Mouse (Mus musculus) liver, embryonic 14.5 days (tissue): ENCODE measurements around the gene Ttll3. TPM values are rescaled to one million over a fixed set of nuclear protein-coding genes. Genes with fewer than 3 reads are reported as not detected.
A peak's percentile ranks its signal among the peaks of the same experiment; 100 is the strongest.

Source experiments
- ATAC-seq: fragments of 200-750 bp; cut with Nextera tagmentation; 2 replicates; pipeline ENCODE4 v1.8.0; 2017; ENCODE audit warnings: moderate number of reproducible peaks, mild to moderate bottlenecking, moderate library complexity; ENCODE audit not compliant: insufficient read depth
- DNase-seq, 3 experiments: peaks; one replicate each; pipeline ENCODE4 v3.0.0-alpha.2; 2012 to 2013; ENCODE audit warnings: low read depth in 3 of 3, low spot score in 3 of 3
- H3K27ac ChIP-seq: fragments of 300-500 bp; sonication (generic); 2 replicates; pipeline ENCODE4 v1.5.1; 2014; ENCODE audit warnings: moderate library complexity, mild to moderate bottlenecking, control low read depth, inconsistent platforms
- H3K27me3 ChIP-seq: fragments of 300-500 bp; sonication (generic); 2 replicates; pipeline ENCODE4 v1.6.1; 2014; ENCODE audit warnings: mild to moderate bottlenecking, low read length, moderate library complexity; ENCODE audit not compliant: control insufficient read depth, insufficient read depth
- H3K36me3 ChIP-seq: fragments of 300-500 bp; sonication (generic); replicated peaks from 2 replicates; pipeline ENCODE4 v1.6.1; 2014; ENCODE audit warnings: low read depth; ENCODE audit not compliant: control insufficient read depth, insufficient read depth
- H3K4me1 ChIP-seq, 2 experiments: fragments of 200-500 bp in 1 of 2; fragments of 300-500 bp in 1 of 2; sonication (generic) in 1 of 2; replicated peaks; 2 replicates each; pipeline ENCODE4 v1.6.1; 2012 to 2014; ENCODE audit warnings: antibody characterized with exemption in 1 of 2, inconsistent platforms in 1 of 2, low read length in 1 of 2; ENCODE audit not compliant: control insufficient read depth in 2 of 2, insufficient read depth in 2 of 2
- H3K4me2 ChIP-seq: fragments of 300-500 bp; sonication (generic); 2 replicates; pipeline ENCODE4 v1.6.1; 2014; ENCODE audit warnings: low read depth, mild to moderate bottlenecking, control low read depth, moderate library complexity
- H3K4me3 ChIP-seq, 2 experiments: fragments of 200-500 bp in 1 of 2; fragments of 300-500 bp in 1 of 2; sonication (generic) in 1 of 2; 2 replicates each; pipeline ENCODE4 v1.5.1; 2012 to 2014; ENCODE audit warnings: low read depth in 2 of 2, low read length in 2 of 2, mild to moderate bottlenecking in 2 of 2, control low read depth in 1 of 2, inconsistent platforms in 1 of 2, moderate library complexity in 1 of 2; ENCODE audit not compliant: insufficient read depth in 1 of 2
- H3K9ac ChIP-seq: fragments of 300-500 bp; sonication (generic); replicated peaks from 2 replicates; pipeline ENCODE4 v1.6.1; 2014; ENCODE audit warnings: mild to moderate bottlenecking, control low read depth, moderate library complexity
- H3K9me3 ChIP-seq: fragments of 300-500 bp; sonication (generic); 2 replicates; pipeline ENCODE4 v1.6.1; 2016; ENCODE audit warnings: low read length, mixed read lengths; ENCODE audit not compliant: control insufficient read depth
- CTCF ChIP-seq: IDR thresholded peaks from 2 replicates; pipeline ENCODE4 v1.5.1; 2016; ENCODE audit warnings: antibody characterized with exemption, low read depth, control low read depth
- EP300 ChIP-seq: IDR thresholded peaks from 2 replicates; pipeline ENCODE4 v1.6.1; 2016; ENCODE audit warnings: antibody characterized with exemption, low read depth
- WGBS: fragments of 180-500 bp; shearing (Covaris S2); extraction: QIAGEN DNeasy Blood & Tissue Kit; methylation state at CpG from one replicate; pipeline ENCODE4 v1.1.7; 2014; ENCODE audit not compliant: insufficient replicate concordance; 5-methylcytosine and 5-hydroxymethylcytosine counted together
- polyA plus RNA-seq, 2 experiments: library from polyadenylated mRNA; depleted of rRNA in 1 of 2; stranded (reverse) in 1 of 2; unstranded in 1 of 2; fragments of >200 nt; fragmentation: Nextera tagmentation in 1 of 2; extraction: Ambion mirVana in 1 of 2; gene quantifications; 2 replicates each; pipeline versions ENCODE4 v1.2.1 to v1.2.3; 2012 to 2014

Ttll3 gene
- polyA plus RNA-seq, 2 experiments = 0.41 to 1.6 TPM

DNA sequence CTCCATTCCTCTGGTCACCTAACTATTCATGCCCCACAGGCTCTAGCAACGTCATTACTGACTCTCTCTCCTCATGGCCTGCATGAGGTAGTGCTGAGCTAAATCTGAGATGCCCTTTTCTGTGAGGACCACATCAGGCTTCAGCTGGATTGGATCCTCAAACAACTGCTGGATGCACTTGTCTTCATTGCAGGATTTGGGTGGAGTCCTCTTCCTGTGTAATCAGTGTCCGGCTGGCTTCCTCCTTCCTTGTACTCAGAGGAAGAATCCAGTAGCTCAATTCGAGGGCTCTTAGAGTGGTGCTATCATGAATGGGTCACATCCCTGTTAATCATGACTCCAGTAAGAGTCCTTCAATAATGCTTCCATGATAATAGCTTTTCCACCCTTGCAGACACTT lies 35.4 kb upstream of the Ttll3 start:
- no peaks in the 10 kb centered on the region for H3K36me3 ChIP-seq
- no peak overlapping the region for H3K4me2 ChIP-seq
- TF ChIP-seq EP300 (no peak), CTCF (no peak)
- DNase-seq (no peak), ATAC-seq (no peak)
- WGBS = 38% methylated on average over 3 of the region's 3 CpGs
- no peak overlapping the region for H3K4me3 ChIP-seq
- no peaks in the 10 kb centered on the region; a peak in 1 of 4 replicates for H3K4me1 ChIP-seq
- H3K27ac ChIP-seq = no peak overlapping the region
- H3K9me3 ChIP-seq = no peaks in the 10 kb centered on the region
- no peaks in the 10 kb centered on the region for H3K27me3 ChIP-seq
- H3K9ac ChIP-seq = no peak overlapping the region

- WGBS = 58% methylated on average over 4 of the region's 4 CpGs
- TF ChIP-seq EP300 = no peak
- TF ChIP-seq CTCF = peak; percentile 31; the same call in 1 of the 2 replicates
- DNase-seq (no peak), ATAC-seq (no peak)
- Histone ChIP-seq H3K27me3 (no peaks in the 10 kb centered on the region), H3K9ac (no peak overlapping the region), H3K27ac (no peak overlapping the region), H3K36me3 (no peaks in the 10 kb centered on the region), H3K9me3 (no peaks in the 10 kb centered on the region), H3K4me3 (no peak overlapping the region), H3K4me2 (no peak overlapping the region), H3K4me1 (no peaks in the 10 kb centered on the region)
Observed at GRCm38 (mm10) chr6:113361476-113361875, 27.6 kb upstream of the Ttll3 start.

- DNase-seq (no peak), ATAC-seq (no peak)
- H3K9ac ChIP-seq = no peak overlapping the region
- no peaks in the 10 kb centered on the region for H3K9me3 ChIP-seq
- no peak for TF ChIP-seq EP300
- no peak for TF ChIP-seq CTCF
- H3K36me3 ChIP-seq = no peaks in the 10 kb centered on the region
- 71% methylated on average over 1 of the region's 1 CpGs for WGBS
- H3K4me1 ChIP-seq = no peaks in the 10 kb centered on the region
- H3K4me3 ChIP-seq = no peak overlapping the region
- no peak overlapping the region for H3K27ac ChIP-seq
- no peak overlapping the region for H3K4me2 ChIP-seq
- H3K27me3 ChIP-seq = no peaks in the 10 kb centered on the region
Observed at GRCm38 (mm10) chr6:113362241-113362640, 26.8 kb upstream of the Ttll3 start.

DNA sequence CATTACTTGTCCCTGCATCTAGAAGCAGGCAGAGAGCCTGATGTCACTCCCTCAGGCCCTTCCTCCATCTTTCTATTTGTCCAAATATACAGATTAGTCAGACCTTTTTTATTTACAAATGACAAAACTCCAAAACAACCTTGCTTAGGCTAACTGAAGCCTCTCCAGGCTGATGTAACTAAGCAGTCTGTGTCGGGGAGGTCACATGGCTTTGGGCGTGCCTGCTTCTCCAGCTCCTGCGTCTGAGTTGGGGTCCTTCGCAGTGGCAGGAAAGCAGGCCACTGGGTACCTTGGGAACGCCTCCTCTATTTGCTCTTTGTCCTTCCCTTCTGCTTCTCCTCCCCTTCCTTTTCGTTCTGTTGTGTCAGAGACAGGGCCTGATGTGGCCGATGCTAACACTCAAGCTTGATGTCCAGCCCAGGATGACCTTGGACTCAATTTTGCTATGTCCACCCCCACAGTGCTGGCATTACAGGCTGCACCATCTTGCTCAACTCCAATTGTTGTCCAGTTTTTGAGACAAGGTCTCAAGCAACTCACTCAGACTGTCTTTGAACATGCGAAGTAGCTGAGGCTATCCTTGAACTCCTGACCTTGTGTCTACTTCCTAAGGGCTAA lies 24.4 kb upstream of the Ttll3 start:
- no peak overlapping the region for H3K4me3 ChIP-seq
- 60% methylated on average over 8 of the region's 8 CpGs for WGBS
- H3K4me1 ChIP-seq = no peaks in the 10 kb centered on the region
- H3K9ac ChIP-seq = no peak overlapping the region
- H3K9me3 ChIP-seq = no peaks in the 10 kb centered on the region
- H3K36me3 ChIP-seq = peaks cover 8% of the 10 kb centered on the region
- ATAC-seq = no peak
- no peak for DNase-seq
- H3K27ac ChIP-seq = no peak overlapping the region
- TF ChIP-seq EP300 (no peak), CTCF (no peak)
- no peak overlapping the region for H3K4me2 ChIP-seq
- H3K27me3 ChIP-seq = no peaks in the 10 kb centered on the region

DNA sequence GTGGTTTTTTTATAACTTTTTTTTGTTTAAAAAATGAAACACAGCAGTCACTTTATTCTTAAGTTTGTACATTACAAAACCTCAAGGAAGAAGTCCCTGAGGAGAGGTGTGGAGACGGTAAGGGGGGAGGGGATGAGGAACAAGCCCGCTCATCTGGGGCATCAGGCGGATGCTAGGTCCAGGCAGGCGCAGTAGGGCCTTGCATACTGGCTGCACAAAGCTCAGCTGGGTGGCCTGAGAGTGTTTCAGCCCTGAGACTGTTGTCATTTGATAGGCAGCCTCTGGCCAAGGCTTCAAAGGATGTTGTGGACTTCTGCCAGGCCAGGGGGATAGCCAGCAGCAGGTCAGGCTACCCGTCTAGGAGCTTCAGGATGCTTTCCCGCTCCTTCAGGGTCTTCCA lies 22.4 kb upstream of the Ttll3 start:
- Histone ChIP-seq H3K9me3 (no peaks in the 10 kb centered on the region), H3K36me3 (peaks cover 21% of the 10 kb centered on the region), H3K27ac (no peak overlapping the region), H3K4me3 (no peak overlapping the region), H3K4me1 (no peaks in the 10 kb centered on the region), H3K4me2 (no peak overlapping the region), H3K27me3 (no peaks in the 10 kb centered on the region), H3K9ac (no peak overlapping the region)
- ATAC-seq (no peak), DNase-seq (no peak)
- TF ChIP-seq CTCF (no peak), EP300 (no peak)
- WGBS = 82% methylated on average over 6 of the region's 6 CpGs
